Mouse (Mus musculus) layer of hippocampus, adult 8-10 months (tissue): Measurements from ENCODE around the gene Sox13. TPM values are rescaled to one million over a fixed set of nuclear protein-coding genes. Genes with fewer than 3 reads are reported as not detected.

Source experiments
- DNase-seq, 2 experiments: peaks; one replicate each; pipeline ENCODE4 v3.0.0; 2022; ENCODE audit warnings: low spot score in 2 of 2
- total RNA-seq, 4 experiments: library from RNA; stranded (reverse); gene quantifications; 2 replicates each; pipeline ENCODE4 v1.2.4; 2022

The Sox13 gene
- total RNA-seq: 10 to 100 TPM in 1 of 4 experiments, 1 to 10 TPM in 3; 9.3 to 13.7 (median 9.4) TPM

DNA sequence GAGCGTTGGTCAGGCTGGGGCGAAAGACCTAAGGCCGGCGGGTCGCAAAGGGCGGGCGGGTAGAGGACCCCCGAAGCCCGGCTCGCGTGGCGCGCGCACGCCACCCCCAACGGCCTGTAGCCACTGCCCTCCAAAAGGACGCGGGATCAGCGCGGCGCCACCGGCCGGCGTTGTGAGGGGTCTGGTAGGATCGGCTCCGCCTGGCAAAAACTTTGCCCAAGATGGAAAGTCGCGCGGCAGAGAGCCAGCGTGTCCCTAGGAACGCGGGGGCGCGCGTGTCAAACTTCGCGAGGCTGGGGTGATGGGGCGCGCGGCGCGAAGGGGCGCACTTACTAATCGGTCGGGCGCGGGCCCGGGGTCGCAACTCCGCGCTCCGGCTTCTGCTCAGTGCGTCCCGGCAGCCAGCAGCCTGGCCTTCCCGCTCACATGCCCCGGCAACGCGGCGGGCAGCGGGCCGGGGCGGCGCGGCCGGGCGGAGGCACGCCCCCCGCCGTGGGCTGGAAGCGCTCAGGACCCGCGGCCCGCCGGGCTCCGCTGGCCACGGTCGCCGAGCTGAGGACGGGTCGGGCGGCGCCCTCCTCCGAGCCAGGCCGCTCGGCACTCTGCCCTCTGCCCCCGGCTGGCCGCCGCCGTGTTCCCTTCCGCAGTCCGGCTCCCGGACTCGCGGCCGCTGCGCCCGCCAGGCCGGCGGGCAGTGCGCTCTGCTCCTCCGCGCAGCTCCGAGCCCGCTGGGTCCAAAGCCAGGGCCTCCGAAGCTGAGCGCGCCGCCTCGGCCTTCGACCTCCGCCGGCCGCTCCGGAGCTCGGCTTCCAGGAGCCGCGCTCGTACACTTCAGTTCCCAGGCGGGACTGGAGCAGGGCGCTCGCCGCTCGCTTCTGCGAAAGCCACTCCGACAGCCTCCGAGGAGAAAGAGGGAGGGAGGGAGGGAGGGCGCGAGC is at the start of gene Sox13:
Sox13 (minus strand) TSS at position 835 of the 938 bp plus-strand sequence.
- no peak for DNase-seq

- no peak for DNase-seq
Observed at GRCm38 (mm10) chr1:133471556-133471955, 47.4 kb upstream of the Sox13 start.

- no peak for DNase-seq
Observed at GRCm38 (mm10) chr1:133471086-133471485, 46.9 kb upstream of the Sox13 start.

- no peak for DNase-seq
Observed at GRCm38 (mm10) chr1:133470242-133471025, 46.3 kb upstream of the Sox13 start.

- no peak for DNase-seq
Observed at GRCm38 (mm10) chr1:133469213-133469612, 45.0 kb upstream of the Sox13 start.

DNA sequence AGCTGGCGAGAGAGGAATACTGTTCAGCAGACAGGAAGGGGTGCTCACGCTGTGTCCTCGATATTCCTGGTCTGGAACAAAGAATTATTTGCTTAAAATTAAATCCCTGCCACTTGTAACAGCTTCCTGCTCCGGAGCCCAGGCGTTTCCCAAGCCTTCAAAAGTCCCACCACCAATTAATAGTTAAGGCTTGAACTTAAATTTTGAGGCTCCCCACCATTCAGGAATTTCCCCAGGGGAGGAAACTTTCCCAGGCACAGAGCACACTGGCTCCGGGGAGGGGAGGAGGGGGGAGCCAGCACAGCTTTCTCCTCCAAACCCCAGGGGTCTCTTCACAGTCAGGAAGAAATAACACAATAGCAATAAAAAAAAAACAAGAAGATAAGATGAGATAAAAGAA is 44.6 kb upstream of the Sox13 start:
- no peak for DNase-seq

DNA sequence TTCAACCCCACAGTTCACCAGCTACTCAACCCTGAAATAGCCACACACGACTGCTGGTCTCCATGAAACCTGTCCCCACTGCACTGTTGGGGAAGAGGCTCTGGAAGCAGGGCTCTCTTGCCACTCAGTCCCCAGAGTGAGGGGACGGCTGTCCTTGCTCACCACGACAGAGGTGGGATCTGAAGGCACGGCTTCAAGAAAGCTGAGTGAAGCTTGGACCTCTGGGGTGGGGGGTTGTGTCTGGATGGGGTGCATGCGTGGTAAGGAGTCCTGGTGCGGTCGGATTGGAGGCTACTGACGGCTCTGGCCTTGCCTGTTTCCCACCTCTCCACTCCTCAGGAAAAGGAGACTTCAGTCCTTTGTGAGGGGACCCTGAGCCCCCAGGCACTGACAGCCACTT is 43.7 kb upstream of the Sox13 start:
- no peak for DNase-seq

- DNase-seq: no peak
Observed at GRCm38 (mm10) chr1:133463138-133463537, 39.0 kb upstream of the Sox13 start.

DNA sequence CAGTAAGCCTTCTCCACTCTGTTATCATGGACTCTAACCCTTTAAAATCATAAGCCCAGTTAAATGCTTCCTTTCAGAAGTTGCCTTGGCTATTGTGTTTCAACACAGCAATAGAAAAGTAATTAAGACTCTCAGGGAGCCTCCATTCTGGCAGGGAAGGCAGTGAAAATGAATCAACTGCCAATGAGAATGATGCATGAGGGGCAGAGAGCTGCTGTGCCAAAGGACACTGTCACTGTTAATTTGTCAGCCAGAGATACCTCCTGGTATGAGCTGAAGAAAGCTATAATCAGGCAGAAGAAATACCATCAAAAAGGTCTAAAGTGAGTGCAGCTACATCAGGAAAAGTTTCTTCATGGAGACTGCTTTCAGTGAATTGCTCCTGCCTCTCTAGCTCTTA is 36.8 kb upstream of the Sox13 start:
- DNase-seq: no peak

DNA sequence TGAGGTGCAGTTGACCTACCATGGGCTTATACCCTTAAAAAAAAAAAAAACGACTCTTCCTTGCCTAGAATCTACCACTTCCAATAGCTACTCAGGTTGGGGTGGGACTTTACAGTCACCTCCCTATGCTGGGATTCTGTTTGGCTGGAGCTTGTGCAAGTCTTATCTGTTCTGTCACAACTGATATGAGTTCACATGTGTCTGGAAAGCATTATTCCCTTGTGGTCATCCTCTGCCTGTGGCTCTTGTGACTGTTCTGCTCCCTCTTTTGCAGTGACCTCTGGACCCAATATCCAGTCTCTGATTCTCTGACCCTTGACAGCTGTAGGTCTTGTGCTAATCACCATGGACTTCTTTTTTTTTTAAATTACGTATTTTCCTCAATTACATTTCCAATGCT is 31.9 kb upstream of the Sox13 start:
- DNase-seq: no peak

GRCm38 (mm10) chr1:133452564-133453165 is 28.5 kb upstream of the Sox13 start:
- DNase-seq: no peak

GRCm38 (mm10) chr1:133451869-133452563 is 27.8 kb upstream of the Sox13 start:
- DNase-seq: no peak

DNA sequence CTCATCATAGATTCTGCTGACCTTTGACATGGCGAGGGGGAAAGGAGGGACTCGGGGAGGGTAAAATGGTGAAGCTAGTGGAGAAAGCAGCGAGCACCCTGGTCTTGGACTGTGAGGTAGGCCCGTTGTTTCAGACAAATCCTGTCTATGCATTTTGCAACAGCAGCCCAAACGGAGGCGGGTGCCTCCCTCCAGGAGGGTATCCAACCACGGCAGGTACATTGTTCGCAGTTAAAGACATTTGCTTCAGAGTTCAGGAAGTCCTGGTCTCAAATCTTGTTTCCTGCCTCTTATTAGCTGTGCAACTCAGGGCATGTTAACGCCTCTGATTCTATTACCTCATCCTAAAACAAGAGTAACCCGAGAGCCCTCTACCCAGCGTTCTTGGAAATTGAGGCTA is 26.8 kb upstream of the Sox13 start:
- DNase-seq: no peak

DNA sequence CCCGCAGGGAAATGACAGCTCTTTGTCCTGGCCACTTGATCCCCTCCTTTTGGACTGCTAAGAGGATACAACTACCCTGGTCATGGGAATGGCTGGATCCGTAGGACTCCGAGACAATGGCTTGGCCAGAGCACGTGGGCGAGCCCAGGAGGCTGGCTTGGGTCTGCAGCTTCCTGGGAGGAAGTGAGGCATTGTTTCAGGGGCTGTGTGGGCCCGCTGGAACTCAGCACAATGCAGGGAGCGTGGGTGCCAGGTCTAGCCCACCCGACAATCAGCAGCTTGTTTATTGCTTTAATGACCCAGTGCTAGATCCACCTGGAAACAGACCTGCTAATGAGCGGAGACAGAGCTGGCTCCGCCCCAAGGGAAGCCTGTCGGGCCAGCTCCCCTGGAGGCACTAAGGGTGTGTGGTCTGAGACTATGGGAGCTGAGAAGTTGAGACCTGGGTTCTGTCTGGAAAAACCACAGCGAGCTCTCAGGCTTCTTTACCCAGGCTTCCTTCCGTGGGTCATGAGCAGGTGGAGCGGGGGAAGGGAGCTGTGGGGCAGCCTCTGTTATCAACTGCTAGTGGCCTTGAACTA is 24.3 kb upstream of the Sox13 start:
- DNase-seq: no peak

- DNase-seq: no peak
Observed at GRCm38 (mm10) chr1:133446291-133446690, 22.1 kb upstream of the Sox13 start.

- no peak for DNase-seq
Observed at GRCm38 (mm10) chr1:133444315-133444714, 20.1 kb upstream of the Sox13 start.

- DNase-seq: no peak
Observed at GRCm38 (mm10) chr1:133437916-133438683, 13.9 kb upstream of the Sox13 start.

- no peak for DNase-seq
Observed at GRCm38 (mm10) chr1:133434756-133435112, 10.6 kb upstream of the Sox13 start.

GRCm38 (mm10) chr1:133434018-133434755 is 10.0 kb upstream of the Sox13 start:
- DNase-seq: peak in 1 of 2 experiments; percentile 68

DNA sequence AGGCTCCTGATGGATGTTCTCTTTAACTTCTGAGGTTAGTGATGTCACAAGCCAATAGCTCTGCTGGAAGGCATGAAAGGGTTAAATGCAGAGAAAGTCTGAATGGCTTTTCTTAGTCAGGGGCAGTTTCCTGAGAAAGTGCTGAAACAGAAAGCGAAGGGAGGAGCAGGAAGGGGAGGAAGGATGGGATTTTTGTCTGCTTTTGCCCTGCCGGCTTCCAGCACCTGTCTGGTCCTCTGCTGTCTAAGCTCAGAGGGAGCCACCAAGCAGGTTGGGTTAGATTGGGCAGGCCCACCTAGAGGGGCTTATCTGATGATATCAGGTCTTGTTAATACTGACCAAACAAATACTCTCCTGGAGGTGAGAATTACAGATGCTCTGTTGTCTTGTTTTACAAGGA is 8.4 kb upstream of the Sox13 start:
- no peak for DNase-seq
